Mouse (Mus musculus): Measurements from ENCODE around the gene Rtkn2. TPM values are rescaled to one million over a fixed set of nuclear protein-coding genes. Genes with fewer than 3 reads are reported as not detected.

Gene Rtkn2
- total RNA-seq, 2 experiments from 2014 or later = 5.3 to 8.6 TPM

- no peak for ATAC-seq (ENCODE audit: poor library complexity, severe bottlenecking)
Observed at GRCm38 (mm10) chr10:68036368-68036980, 57.1 kb downstream of the Rtkn2 start.

GRCm38 (mm10) chr10:68038997-68039624, 59.7 kb downstream of the Rtkn2 start:
- no peak for ATAC-seq (ENCODE audit: poor library complexity, severe bottlenecking)

- ATAC-seq (ENCODE audit: poor library complexity, severe bottlenecking) = no peak
Observed at GRCm38 (mm10) chr10:68039641-68040205, 60.4 kb downstream of the Rtkn2 start.

- ATAC-seq (ENCODE audit: poor library complexity, severe bottlenecking) = no peak
Observed at GRCm38 (mm10) chr10:68040394-68040793, 61.0 kb downstream of the Rtkn2 start.

GRCm38 (mm10) chr10:68043973-68044372, 64.6 kb downstream of the Rtkn2 start:
- ATAC-seq (ENCODE audit: poor library complexity, severe bottlenecking) = no peak

- no peak for ATAC-seq (ENCODE audit: poor library complexity, severe bottlenecking)
Observed at GRCm38 (mm10) chr10:68044864-68045263, 65.5 kb downstream of the Rtkn2 start.

GRCm38 (mm10) chr10:68048641-68049305, 69.4 kb downstream of the Rtkn2 start:
- peak; percentile 18; the same call in 1 of the 2 replicates for ATAC-seq (ENCODE audit: poor library complexity, severe bottlenecking)

- no peak for ATAC-seq (ENCODE audit: poor library complexity, severe bottlenecking)
Observed at GRCm38 (mm10) chr10:68050882-68051281, 71.5 kb downstream of the Rtkn2 start.

- no peak for ATAC-seq (ENCODE audit: poor library complexity, severe bottlenecking)
Observed at GRCm38 (mm10) chr10:68051316-68051933, 72.1 kb downstream of the Rtkn2 start.

- ATAC-seq (ENCODE audit: poor library complexity, severe bottlenecking) = no peak
Observed at GRCm38 (mm10) chr10:68052307-68052706, 72.9 kb downstream of the Rtkn2 start.

- ATAC-seq (ENCODE audit: poor library complexity, severe bottlenecking) = no peak
Observed at GRCm38 (mm10) chr10:68054131-68054530, 74.8 kb downstream of the Rtkn2 start.

GRCm38 (mm10) chr10:68054706-68055105, 75.3 kb downstream of the Rtkn2 start:
- no peak for ATAC-seq (ENCODE audit: poor library complexity, severe bottlenecking)

GRCm38 (mm10) chr10:68057841-68058240, 78.5 kb downstream of the Rtkn2 start:
- ATAC-seq (ENCODE audit: poor library complexity, severe bottlenecking) = peak; percentile 86

- ATAC-seq (ENCODE audit: poor library complexity, severe bottlenecking) = no peak
Observed at GRCm38 (mm10) chr10:68058378-68058777, 79.0 kb downstream of the Rtkn2 start.

GRCm38 (mm10) chr10:68060590-68061248, 81.3 kb downstream of the Rtkn2 start:
- ATAC-seq (ENCODE audit: poor library complexity, severe bottlenecking) = no peak

- no peak for ATAC-seq (ENCODE audit: poor library complexity, severe bottlenecking)
Observed at GRCm38 (mm10) chr10:68061249-68061615, 81.9 kb downstream of the Rtkn2 start.

- no peak for ATAC-seq (ENCODE audit: poor library complexity, severe bottlenecking)
Observed at GRCm38 (mm10) chr10:68063806-68064545, 84.6 kb downstream of the Rtkn2 start.

GRCm38 (mm10) chr10:68064571-68064970, 85.2 kb downstream of the Rtkn2 start:
- no peak for ATAC-seq (ENCODE audit: poor library complexity, severe bottlenecking)

- no peak for ATAC-seq (ENCODE audit: poor library complexity, severe bottlenecking)
Observed at GRCm38 (mm10) chr10:68066173-68066572, 86.8 kb downstream of the Rtkn2 start.

GRCm38 (mm10) chr10:68067961-68068360, 88.6 kb downstream of the Rtkn2 start:
- no peak for ATAC-seq (ENCODE audit: poor library complexity, severe bottlenecking)
